Mouse (Mus musculus) gastrocnemius, postnatal 36 days (tissue): ENCODE measurements around the gene Taf15. TPM values are rescaled to one million over a fixed set of nuclear protein-coding genes. Genes with fewer than 3 reads are reported as not detected.
"Not testable (repeated sequence)": the region's sequence is repeated elsewhere in the genome, so short reads cannot be mapped to it uniquely, and the experiment has no call there.

Experiments
- DNase-seq, 2 experiments: peaks; one replicate each; pipeline ENCODE4 v3.0.0; 2022
- intact Hi-C: fragments of 180-260 bp; cut with DNase I; formaldehyde crosslinking; loops from one replicate; pipeline ENCODE4 v1.15.1; 2025
- total RNA-seq, 2 experiments: library from RNA; stranded (reverse); gene quantifications; 2 replicates each; pipeline ENCODE4 v1.2.3; 2021

Gene Taf15
- total RNA-seq, 2 experiments from 2014 or later = 19.5 to 21.7 TPM

DNA sequence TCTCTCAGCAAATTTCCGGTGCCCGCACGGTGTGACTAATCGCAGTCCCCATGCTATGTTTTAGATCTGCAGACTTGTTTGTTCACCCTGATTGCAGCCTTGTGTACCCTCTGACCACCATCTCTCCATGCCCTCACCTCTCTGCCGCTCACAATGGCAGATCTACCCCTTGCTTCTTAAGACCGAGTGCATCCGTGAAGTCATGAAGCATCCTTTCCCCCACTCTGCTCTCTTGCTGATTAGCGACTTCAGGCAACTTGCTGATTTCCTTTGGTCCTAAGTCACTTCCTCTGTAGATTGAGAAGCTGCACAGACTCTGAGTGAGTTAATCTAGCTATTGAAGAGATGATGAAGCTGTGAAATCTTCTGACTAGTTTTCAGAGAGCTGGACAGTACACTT is 61.3 kb downstream of the Taf15 start:
- intact Hi-C loops = no loop called here
- no peak for DNase-seq

DNA sequence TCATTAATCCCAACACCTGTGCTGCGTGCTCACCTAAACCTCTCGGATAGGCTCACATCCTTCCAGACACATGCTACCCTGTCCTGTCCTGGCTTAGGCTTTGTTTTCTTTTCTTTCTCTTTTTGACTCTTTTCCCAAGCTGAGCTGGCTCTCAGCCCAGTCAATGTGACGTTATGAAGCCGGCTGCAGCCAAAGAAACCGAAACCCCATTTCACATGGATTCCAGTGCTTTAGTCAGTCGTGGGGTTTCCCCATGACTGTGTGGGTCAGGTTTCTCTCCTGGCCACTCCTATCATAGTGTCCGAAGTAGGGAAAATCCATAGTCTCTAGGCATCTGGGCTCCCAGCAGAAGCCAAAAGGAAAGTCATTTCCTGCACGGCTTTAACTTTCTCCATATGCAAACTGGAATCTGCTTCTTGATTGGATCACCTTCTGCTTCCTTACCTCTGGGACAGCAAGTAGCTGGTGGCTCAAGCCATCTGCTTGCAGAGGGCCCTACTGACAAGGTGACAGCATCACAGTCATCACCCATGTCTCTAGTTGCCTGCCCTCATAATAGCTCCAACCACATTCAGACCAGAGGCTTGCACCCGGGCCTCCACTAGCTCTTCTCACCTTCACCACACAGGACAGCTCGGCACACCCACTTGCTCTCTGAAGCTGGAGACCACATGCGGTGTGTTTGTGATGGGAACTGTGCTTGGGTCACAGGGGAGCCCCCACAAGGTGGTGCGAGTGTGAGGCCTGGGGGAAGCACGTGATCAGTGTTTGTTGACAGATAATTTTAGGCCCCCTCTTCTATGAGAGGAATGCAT is 61.9 kb downstream of the Taf15 start:
- DNase-seq = peak; percentile 59 to 68
- intact Hi-C loops = no loop called here

DNA sequence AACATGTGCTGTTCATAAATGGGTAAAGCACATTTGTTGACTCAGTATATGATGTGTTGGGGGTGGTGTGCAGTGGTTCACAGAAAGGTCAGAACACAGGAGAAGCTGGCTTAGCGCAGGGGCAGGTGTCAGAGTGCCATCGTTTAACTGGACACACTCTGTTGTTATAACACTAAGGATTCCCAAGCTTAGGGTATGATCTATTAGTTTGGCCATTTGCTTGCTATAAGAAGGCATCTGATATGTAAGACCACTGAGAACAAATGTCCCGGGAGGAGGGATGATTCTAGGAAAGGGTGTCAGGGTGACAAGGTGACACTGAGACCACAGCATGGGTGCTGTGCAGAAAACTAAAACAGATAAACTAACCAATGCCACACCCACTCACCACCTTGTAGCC is 63.9 kb downstream of the Taf15 start:
- DNase-seq = no peak
- intact Hi-C loops = no loop called here

- DNase-seq = no peak
- intact Hi-C loops = no loop called here
These were observed 65.9 kb downstream of the Taf15 start for GRCm38 (mm10) chr11:83538705-83539314.

- no peak for DNase-seq
- intact Hi-C loops = no loop called here
These were observed 68.0 kb downstream of the Taf15 start for GRCm38 (mm10) chr11:83540931-83541330.

DNA sequence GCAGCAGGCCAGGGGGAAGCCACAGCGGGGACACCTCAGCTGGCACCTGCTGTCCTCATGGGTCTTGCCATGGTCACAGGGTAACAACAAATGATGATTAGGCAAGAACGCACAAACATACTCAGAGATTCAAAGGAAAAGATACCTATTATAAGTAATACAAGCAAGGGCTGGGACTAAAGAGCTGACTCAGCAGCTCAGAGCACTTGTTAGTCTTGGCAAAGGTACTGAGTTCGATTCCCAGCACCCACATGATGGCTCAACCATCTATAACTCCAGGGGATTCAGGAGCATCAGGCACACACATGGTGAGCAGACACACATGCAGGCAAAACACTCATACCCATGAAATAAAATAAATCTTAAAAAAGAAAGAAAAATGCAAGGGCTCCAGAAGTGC is 68.5 kb downstream of the Taf15 start:
- DNase-seq = no peak
- intact Hi-C loops = no loop called here

DNA sequence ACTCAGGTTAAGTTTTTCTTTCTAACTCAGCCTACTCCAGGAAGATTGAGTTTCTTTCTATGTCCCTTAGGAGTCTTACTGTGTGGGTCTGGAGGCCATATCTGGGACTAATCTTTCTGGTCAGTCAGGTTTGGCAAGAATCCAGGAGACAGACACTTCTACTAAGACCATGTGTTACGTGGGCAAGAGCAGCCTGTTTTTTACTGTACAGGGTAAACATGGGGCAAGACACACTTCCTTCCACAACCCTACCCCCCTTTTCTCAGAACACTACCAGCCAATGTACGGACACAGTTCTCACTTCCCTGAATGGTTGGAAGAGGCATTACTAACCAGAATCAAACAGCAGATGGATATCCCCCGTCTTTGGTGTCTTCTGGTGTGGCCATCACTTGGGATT is 71.3 kb downstream of the Taf15 start:
- intact Hi-C loops = no loop called here
- no peak for DNase-seq

DNA sequence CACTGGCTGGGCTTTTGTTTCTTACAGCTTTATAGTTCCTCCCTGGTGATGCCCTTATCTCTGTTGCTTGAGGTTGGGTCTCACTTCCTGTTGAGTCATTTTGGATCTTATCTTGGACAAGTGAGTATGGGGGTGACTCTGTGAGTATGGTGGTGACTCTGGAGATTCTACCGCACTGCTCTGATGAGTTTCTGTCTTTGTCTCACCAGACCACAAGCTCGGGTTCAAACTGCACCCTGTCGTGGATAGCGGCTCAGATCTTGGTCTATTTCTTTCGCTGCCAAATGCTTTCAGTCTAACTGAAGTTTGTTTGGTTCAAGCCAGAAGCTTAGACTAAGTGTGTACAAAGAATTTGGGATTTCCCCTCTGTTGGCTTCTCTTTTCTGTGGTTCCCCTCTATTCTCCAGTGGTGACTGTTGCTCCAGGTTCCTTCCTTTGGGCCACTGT is 77.3 kb downstream of the Taf15 start:
- intact Hi-C loops = no loop called here
- no peak for DNase-seq

GRCm38 (mm10) chr11:83551037-83551436 is 78.2 kb downstream of the Taf15 start:
- intact Hi-C loops, DNase-seq: not testable (repeated sequence)

DNA sequence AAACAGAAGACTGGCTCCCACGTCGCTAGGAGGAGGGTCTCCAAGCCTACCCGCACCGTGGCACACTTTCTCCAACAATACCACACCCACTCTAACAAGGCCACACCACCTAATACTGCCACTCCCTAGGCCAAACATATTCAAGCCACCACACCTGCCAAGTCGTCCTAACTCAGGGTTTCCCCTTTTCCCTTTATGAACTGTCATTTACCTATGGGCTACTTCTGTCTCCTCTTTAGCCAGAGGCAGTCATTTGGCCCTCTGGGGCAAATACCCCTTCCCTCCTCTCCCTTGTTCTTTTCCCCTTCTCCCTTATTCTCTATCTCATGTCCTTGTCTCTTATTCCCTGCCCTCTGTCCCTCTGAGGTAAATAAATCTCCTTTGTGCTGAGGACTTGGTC is 78.8 kb downstream of the Taf15 start:
- DNase-seq = no peak
- intact Hi-C loops = no loop called here

Other genes starting within 250 kb of the Taf15 start
- gene Slfn14, start 186.4 kb upstream of the Taf15 start, total RNA-seq = not detected
- 10 to 100 TPM; 26.1 to 27.3 TPM for gene Ap2b1, start 174.1 kb upstream of the Taf15 start, total RNA-seq
- 1 to 10 TPM; 7.3 to 8.2 TPM for gene Pex12, start 170.5 kb upstream of the Taf15 start, total RNA-seq
- under 1 TPM; 0.37 to 0.43 TPM for gene Rasl10b, start 63.9 kb upstream of the Taf15 start, total RNA-seq
- not detected for gene Gas2l2, start 43.6 kb upstream of the Taf15 start, total RNA-seq
- gene 1700020L24Rik, start 35.4 kb upstream of the Taf15 start, total RNA-seq = not detected
- gene Mmp28, start 10.0 kb upstream of the Taf15 start, total RNA-seq = 1 to 10 TPM; 1.6 to 2.0 TPM
- gene Heatr9, start 49.1 kb downstream of the Taf15 start, total RNA-seq = not detected
- gene Ccl5, start 57.4 kb downstream of the Taf15 start, total RNA-seq = not detected
- gene Ccl9, start 105.5 kb downstream of the Taf15 start, total RNA-seq = 1 to 10 TPM; 3.0 to 3.4 TPM
- gene Ccl6, start 120.0 kb downstream of the Taf15 start, total RNA-seq = 1 to 10 TPM; 4.2 to 9.4 TPM
- gene Rpl9-ps1, start 172.5 kb downstream of the Taf15 start, total RNA-seq = not detected
- not detected for gene Ccl3, start 176.3 kb downstream of the Taf15 start, total RNA-seq
- gene Ccl4, start 189.5 kb downstream of the Taf15 start, total RNA-seq = not detected
- 1 to 10 TPM in 1 of 2 experiments, not detected in 1; 1.1 TPM for gene Wfdc17, start 230.9 kb downstream of the Taf15 start, total RNA-seq
- gene Wfdc18, start 235.9 kb downstream of the Taf15 start, total RNA-seq = not detected